Mouse (Mus musculus) stomach, embryonic 14.5 days (tissue): ENCODE measurements around the gene Gnb1. TPM values are rescaled to one million over a fixed set of nuclear protein-coding genes. Genes with fewer than 3 reads are reported as not detected.

ENCODE experiments used
- ATAC-seq: fragments of 200-750 bp; cut with Nextera tagmentation; 2 replicates; pipeline ENCODE4 v1.8.0; 2017; ENCODE audit warnings: low read depth, moderate TSS enrichment; ENCODE audit not compliant: insufficient number of reproducible peaks, insufficient read depth, low FRiP score
- H3K27ac ChIP-seq: fragments of 300-500 bp; sonication (generic); 2 replicates; pipeline ENCODE4 v1.5.1; 2014; ENCODE audit warnings: mild to moderate bottlenecking, low read length, moderate library complexity, mixed read lengths
- H3K27me3 ChIP-seq: fragments of 300-500 bp; sonication (generic); 2 replicates; pipeline ENCODE4 v1.6.1; 2014; ENCODE audit warnings: low read length, control low read depth, mixed read lengths; ENCODE audit not compliant: control insufficient read depth, insufficient read depth
- H3K36me3 ChIP-seq: fragments of 300-500 bp; sonication (generic); 2 replicates; pipeline ENCODE4 v1.6.1; 2014; ENCODE audit warnings: mild to moderate bottlenecking, control low read depth, low read length, moderate library complexity, mixed read lengths; ENCODE audit not compliant: control insufficient read depth, insufficient read depth
- H3K4me1 ChIP-seq: fragments of 300-500 bp; sonication (generic); 2 replicates; pipeline ENCODE4 v1.6.1; 2014; ENCODE audit warnings: low read length, control low read depth, mixed read lengths; ENCODE audit not compliant: control insufficient read depth, insufficient read depth
- H3K4me2 ChIP-seq: fragments of 300-500 bp; sonication (generic); replicated peaks from 2 replicates; pipeline ENCODE4 v1.6.1; 2014; ENCODE audit warnings: low read depth, low read length, control low read depth
- H3K4me3 ChIP-seq: fragments of 300-500 bp; sonication (generic); 2 replicates; pipeline ENCODE4 v1.5.1; 2014; ENCODE audit warnings: low read depth, low read length, control low read depth
- H3K9ac ChIP-seq: fragments of 300-500 bp; sonication (generic); replicated peaks from 2 replicates; pipeline ENCODE4 v1.6.1; 2014; ENCODE audit warnings: low read depth, mild to moderate bottlenecking, control low read depth, low read length, moderate library complexity, mixed read lengths
- H3K9me3 ChIP-seq: fragments of 300-500 bp; sonication (generic); 2 replicates; pipeline ENCODE4 v1.6.1; 2016; ENCODE audit warnings: low read depth, low read length, control low read depth; ENCODE audit not compliant: control insufficient read depth
- WGBS: fragments of 180-500 bp; shearing (Covaris S2); extraction: QIAGEN DNeasy Blood & Tissue Kit; methylation state at CpG from one replicate; pipeline ENCODE4 v1.1.7; 2014; 5-methylcytosine and 5-hydroxymethylcytosine counted together
- polyA plus RNA-seq: library from polyadenylated mRNA; unstranded; fragments of >200 nt; fragmentation: Nextera tagmentation; extraction: Ambion mirVana; gene quantifications from 2 replicates; pipeline ENCODE4 v1.2.1, GENCODE M21; 2014

Gnb1 gene
- polyA plus RNA-seq, 1 experiment from 2014 or later = 525 TPM

DNA sequence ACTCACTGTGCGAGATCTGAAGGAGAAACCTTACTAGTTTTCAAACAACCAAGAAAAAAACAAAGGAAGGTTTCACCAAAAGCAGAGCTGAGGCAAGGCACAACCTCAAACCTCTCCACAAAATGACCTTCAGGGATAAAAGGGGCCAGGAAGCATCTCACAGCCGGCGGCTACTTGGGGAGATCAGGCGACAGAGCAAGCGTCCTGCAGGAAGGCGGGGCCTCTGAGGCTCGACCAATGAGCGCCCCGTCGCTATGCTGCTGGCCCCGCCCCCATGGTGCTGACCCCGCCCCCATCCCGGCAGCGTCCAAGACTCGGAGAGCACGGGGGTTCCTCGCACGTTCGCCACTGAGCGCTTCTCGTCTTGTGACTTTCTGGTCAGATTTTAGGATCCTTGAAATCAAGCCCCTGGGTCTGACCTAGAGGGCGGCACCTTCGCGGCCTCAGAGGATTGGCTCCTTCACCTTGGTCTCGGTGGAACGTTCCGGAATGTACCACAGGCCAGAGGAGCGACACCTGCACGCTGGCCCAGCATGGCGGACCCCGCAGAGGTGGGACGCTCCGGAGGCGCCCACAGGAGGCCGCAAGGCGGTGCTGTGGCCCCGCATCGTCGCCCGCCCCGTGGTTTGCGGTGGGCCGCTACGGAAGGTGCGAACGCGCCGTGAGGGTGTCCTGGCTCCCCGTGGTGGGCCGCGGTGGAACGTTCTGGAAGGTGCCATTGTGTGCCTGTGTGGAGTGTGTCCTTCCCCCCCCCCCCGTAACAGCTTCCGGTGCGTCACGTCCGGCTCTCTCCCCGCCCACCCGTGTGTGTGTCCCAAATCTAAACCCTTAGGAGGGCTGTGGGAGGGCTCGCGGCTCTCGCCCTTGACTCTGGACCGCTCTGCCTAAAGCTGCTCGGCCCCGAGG, 110.2 kb downstream of the Gnb1 start, which contains the start of gene Slc35e2:
Slc35e2 (plus strand) TSS at position 326 of the 906 bp plus-strand sequence.
- ATAC-seq = peak; percentile 96
- H3K9ac ChIP-seq = peak within 1 kb of the TSS; percentile 87
- H3K4me3 ChIP-seq = peak within 1 kb of the TSS; percentile 95
- WGBS = under 1% methylated on average over 59 of the region's 65 CpGs
- H3K9me3 ChIP-seq = no peaks in the 10 kb centered on the region
- H3K27me3 ChIP-seq = no peaks in the 10 kb centered on the region
- H3K27ac ChIP-seq = peak within 1 kb of the TSS; percentile 99
- H3K4me2 ChIP-seq = peak within 1 kb of the TSS; percentile 73
- peaks cover 7% of the 10 kb centered on the region; the same call in 1 of the 2 replicates for H3K4me1 ChIP-seq
- peaks cover 2% of the 10 kb centered on the region; the same call in 1 of the 2 replicates for H3K36me3 ChIP-seq

DNA sequence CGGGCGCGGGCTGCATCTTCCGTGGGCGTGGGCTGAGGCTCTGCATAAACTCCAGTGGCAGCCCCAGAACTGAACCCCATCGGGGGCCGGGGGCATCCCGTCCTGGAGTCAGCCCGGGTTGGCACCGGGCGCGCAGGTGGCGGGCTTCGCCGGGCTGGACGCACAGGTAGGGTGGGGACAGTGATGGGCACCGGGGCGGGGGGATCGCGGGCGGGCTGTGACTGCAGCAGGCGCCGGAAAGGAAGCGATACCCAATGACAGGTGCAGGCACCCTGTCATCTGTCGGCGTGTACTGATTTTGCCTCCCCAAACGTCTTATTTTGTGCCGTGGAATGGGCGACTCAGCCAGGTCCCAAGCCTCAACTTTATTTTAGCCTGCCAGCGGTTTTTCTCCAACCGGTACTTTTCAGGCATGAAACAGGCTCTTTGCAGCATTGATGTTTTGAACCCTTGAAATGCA, 110.9 kb downstream of the Gnb1 start:
- Histone ChIP-seq H3K27ac (peak overlapping the region; percentile 99; the same call in 1 of the 2 replicates), H3K4me2 (peak overlapping the region; percentile 73), H3K27me3 (no peaks in the 10 kb centered on the region), H3K9me3 (no peaks in the 10 kb centered on the region), H3K36me3 (peaks cover 2% of the 10 kb centered on the region), H3K4me3 (peak overlapping the region; percentile 95), H3K4me1 (peaks cover 7% of the 10 kb centered on the region; the same call in 1 of the 2 replicates), H3K9ac (peak overlapping the region; percentile 87)
- 2% methylated on average over 31 of the region's 31 CpGs for WGBS
- peak; percentile 33; the same call in 1 of the 2 replicates for ATAC-seq

DNA sequence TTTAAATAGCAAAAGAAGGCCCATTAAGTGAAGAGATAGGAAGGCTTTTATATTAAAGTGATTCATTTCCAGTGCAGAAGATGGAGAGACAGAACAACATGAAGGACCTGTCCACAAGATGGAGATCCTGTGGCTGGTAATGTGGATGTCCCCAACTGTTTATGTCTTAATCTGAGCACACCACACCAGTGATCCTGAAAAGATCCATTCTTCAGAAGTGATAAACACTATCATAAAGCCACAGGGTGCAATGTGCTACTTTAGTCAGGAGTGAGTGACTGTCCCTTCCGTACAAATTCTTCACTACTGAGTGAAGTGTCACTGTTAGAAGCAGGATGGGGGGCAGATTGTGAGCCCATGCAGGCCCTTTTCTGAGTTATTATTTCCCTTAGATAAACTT, 111.6 kb downstream of the Gnb1 start:
- Histone ChIP-seq H3K36me3 (peaks cover 2% of the 10 kb centered on the region), H3K9me3 (no peaks in the 10 kb centered on the region), H3K4me3 (peak overlapping the region; percentile 95; the same call in 1 of the 2 replicates), H3K27ac (no peak overlapping the region), H3K4me2 (peak overlapping the region; percentile 73; the same call in 1 of the 2 replicates), H3K27me3 (no peaks in the 10 kb centered on the region), H3K9ac (no peak overlapping the region), H3K4me1 (peaks cover 7% of the 10 kb centered on the region; the same call in 1 of the 2 replicates)
- WGBS = 88% methylated on average over 1 of the region's 1 CpGs
- no peak for ATAC-seq

DNA sequence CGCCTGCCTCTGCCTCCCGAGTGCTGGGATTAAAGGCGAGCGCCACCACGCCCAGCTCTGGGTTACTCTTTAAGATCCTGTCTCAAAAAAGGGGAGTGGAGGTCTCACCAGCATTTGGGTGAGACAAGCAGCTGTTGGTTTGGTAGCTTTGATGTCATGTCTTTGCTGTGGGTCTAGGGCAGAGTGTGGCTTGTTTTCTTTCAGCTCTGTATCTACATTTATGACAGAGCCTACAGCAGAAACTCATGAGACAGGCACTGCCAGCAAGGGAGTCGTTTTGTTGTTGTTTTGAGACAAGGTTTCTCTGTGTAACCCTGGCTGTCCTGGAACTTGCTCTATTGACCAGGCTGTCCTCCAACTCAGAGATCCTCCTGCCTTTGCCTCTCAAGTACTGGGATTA, 112.6 kb downstream of the Gnb1 start:
- Histone ChIP-seq H3K4me1 (peaks cover 7% of the 10 kb centered on the region; the same call in 1 of the 2 replicates), H3K9ac (no peak overlapping the region), H3K4me2 (no peak overlapping the region), H3K4me3 (no peak overlapping the region), H3K36me3 (peaks cover 2% of the 10 kb centered on the region), H3K27me3 (no peaks in the 10 kb centered on the region), H3K27ac (no peak overlapping the region), H3K9me3 (no peaks in the 10 kb centered on the region)
- 96% methylated on average over 6 of the region's 6 CpGs for WGBS
- ATAC-seq = no peak

DNA sequence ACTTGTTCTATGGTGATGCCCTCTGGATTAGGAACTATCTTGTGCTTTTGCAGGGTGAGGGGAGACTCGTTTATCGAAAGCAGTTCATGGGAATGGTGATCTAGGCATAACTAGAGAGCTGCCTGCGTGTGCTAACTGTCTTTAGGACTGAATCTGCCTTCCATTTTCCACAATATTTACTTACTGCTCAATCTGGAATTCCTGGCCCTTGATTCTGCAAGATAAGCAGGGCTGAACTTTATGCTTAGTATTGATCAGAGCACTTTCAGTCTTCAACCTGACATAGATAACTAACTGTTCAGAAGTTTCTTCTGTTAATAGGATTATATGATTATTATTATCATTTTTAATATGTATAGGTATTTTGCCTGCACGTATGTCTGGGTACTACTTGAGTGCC, 114.0 kb downstream of the Gnb1 start:
- no peak overlapping the region for H3K27ac ChIP-seq
- no peak overlapping the region for H3K4me3 ChIP-seq
- H3K4me2 ChIP-seq = no peak overlapping the region
- ATAC-seq = no peak
- peaks cover 6% of the 10 kb centered on the region for H3K36me3 ChIP-seq
- H3K9me3 ChIP-seq = no peaks in the 10 kb centered on the region
- WGBS = 90% methylated on average over 4 of the region's 4 CpGs
- H3K9ac ChIP-seq = no peak overlapping the region
- H3K27me3 ChIP-seq = no peaks in the 10 kb centered on the region
- H3K4me1 ChIP-seq = peaks cover 7% of the 10 kb centered on the region; the same call in 1 of the 2 replicates

DNA sequence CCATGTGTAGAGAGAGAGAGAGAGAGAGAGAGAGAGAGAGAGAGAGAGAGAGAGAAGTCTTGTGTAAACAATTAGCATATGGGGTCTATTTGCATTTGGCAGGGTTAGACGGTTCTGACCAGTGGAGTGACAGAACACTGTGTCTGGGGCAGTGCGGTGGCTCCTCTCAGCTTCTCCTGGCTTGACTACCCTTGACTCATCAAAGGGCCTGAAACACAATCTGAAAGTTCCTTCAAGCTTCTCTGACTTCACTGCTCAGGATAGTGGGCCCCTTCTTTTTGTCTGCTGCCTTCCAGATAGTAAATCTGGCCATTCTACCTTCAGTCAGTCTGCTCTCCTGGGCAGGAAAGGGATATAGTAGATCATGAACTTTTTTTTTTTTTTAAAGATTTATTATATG, 115.7 kb downstream of the Gnb1 start:
- peaks cover 7% of the 10 kb centered on the region; the same call in 1 of the 2 replicates for H3K4me1 ChIP-seq
- WGBS = 71% methylated on average over 2 of the region's 2 CpGs
- H3K4me3 ChIP-seq = no peak overlapping the region
- H3K27ac ChIP-seq = no peak overlapping the region
- H3K4me2 ChIP-seq = no peak overlapping the region
- no peak for ATAC-seq
- no peak overlapping the region for H3K9ac ChIP-seq
- H3K27me3 ChIP-seq = no peaks in the 10 kb centered on the region
- H3K36me3 ChIP-seq = peaks cover 15% of the 10 kb centered on the region
- no peaks in the 10 kb centered on the region for H3K9me3 ChIP-seq

Other genes starting within 250 kb of the Gnb1 start
- gene Faap20, start 241.6 kb upstream of the Gnb1 start, polyA plus RNA-seq = 63.2 and 65.0 TPM in 2 replicates
- 12.9 and 14.8 TPM in 2 replicates for gene Prkcz, start 130.0 kb upstream of the Gnb1 start, polyA plus RNA-seq
- gene Gabrd, start 93.2 kb upstream of the Gnb1 start, polyA plus RNA-seq = not detected in 2 replicates
- 2.8 and 3.8 TPM in 2 replicates for gene Cfap74, start 82.2 kb upstream of the Gnb1 start, polyA plus RNA-seq
- 0.29 TPM in 1 of 2 replicates, not detected in the other for gene Tmem52, start 22.2 kb upstream of the Gnb1 start, polyA plus RNA-seq
- gene Nadk, start 71.0 kb downstream of the Gnb1 start, polyA plus RNA-seq = 78.4 and 83.8 TPM in 2 replicates
- 10.4 TPM in 2 replicates for gene Slc35e2, start 110.1 kb downstream of the Gnb1 start, polyA plus RNA-seq
- gene Cdk11b, start 133.5 kb downstream of the Gnb1 start, polyA plus RNA-seq = 57.0 and 57.3 TPM in 2 replicates
- gene Gm10563, start 154.0 kb downstream of the Gnb1 start, polyA plus RNA-seq = not detected in 2 replicates
- 25.0 and 26.3 TPM in 2 replicates for gene Mmp23, start 162.0 kb downstream of the Gnb1 start, polyA plus RNA-seq
- 18.9 and 21.9 TPM in 2 replicates for gene Mib2, start 177.8 kb downstream of the Gnb1 start, polyA plus RNA-seq
- 3.1 and 3.2 TPM in 2 replicates for gene Fndc10, start 203.0 kb downstream of the Gnb1 start, polyA plus RNA-seq
- gene Ssu72, start 213.4 kb downstream of the Gnb1 start, polyA plus RNA-seq = 140 and 145 TPM in 2 replicates
- gene Tmem240, start 243.4 kb downstream of the Gnb1 start, polyA plus RNA-seq = 0.56 TPM in 2 replicates